Mouse (Mus musculus) frontal cortex, adult (tissue): Measurements from ENCODE around the gene Omt2a.
"Not testable (repeated sequence)": the region's sequence is repeated elsewhere in the genome, so short reads cannot be mapped to it uniquely, and the experiment has no call there.

Experiments
- ATAC-seq: cut with Nextera tagmentation; 2 replicates; pipeline ENCODE4 v1.9.2; 2017; ENCODE audit warnings: mild to moderate bottlenecking, moderate library complexity, mixed read lengths; ENCODE audit not compliant: low TSS enrichment

The Omt2a gene

GRCm38 (mm10) chr9:78298232-78298631, 16.4 kb downstream of the Omt2a start:
- ATAC-seq, result no peak

GRCm38 (mm10) chr9:78296089-78296488, 18.5 kb downstream of the Omt2a start:
- ATAC-seq, result peak; percentile 90

GRCm38 (mm10) chr9:78294781-78295180, 19.8 kb downstream of the Omt2a start:
- not testable (repeated sequence) for ATAC-seq

- ATAC-seq, result not testable (repeated sequence)
Measured at GRCm38 (mm10) chr9:78293683-78294082, 20.9 kb downstream of the Omt2a start.

GRCm38 (mm10) chr9:78292462-78292861, 22.1 kb downstream of the Omt2a start:
- not testable (repeated sequence) for ATAC-seq

GRCm38 (mm10) chr9:78289723-78290122, 24.9 kb downstream of the Omt2a start, which contains the start of gene Gm10639:
Gene Gm10639 (plus strand): TSS chr9:78289923.
- not testable (repeated sequence) for ATAC-seq

- ATAC-seq, result not testable (repeated sequence)
Measured at GRCm38 (mm10) chr9:78289063-78289462, 25.5 kb downstream of the Omt2a start.

- not testable (repeated sequence) for ATAC-seq
Measured at GRCm38 (mm10) chr9:78282002-78282711, 32.4 kb downstream of the Omt2a start.

GRCm38 (mm10) chr9:78270945-78271344, 43.7 kb downstream of the Omt2a start:
- ATAC-seq, result 0 out of 2 replicates have a peak, but pooled peaks have one; percentile 44
